Mouse (Mus musculus) neural tube, embryonic 12.5 days (tissue): ENCODE results near the gene Ank3. TPM values are rescaled to one million over a fixed set of nuclear protein-coding genes. Genes with fewer than 3 reads are reported as not detected.
A peak's percentile ranks its signal among the peaks of the same experiment; 100 is the strongest.

Experiments
- ATAC-seq: fragments of 200-750 bp; cut with Nextera tagmentation; 2 replicates; pipeline ENCODE4 v1.8.0; 2017; ENCODE audit warnings: low read depth, mild to moderate bottlenecking, moderate TSS enrichment, moderate library complexity; ENCODE audit not compliant: low FRiP score
- H3K27ac ChIP-seq: fragments of 300-500 bp; sonication (generic); 2 replicates; pipeline ENCODE4 v1.5.1; 2016
- H3K27me3 ChIP-seq: fragments of 300-500 bp; sonication (generic); replicated peaks from 2 replicates; pipeline ENCODE4 v1.6.1; 2016; ENCODE audit warnings: mild to moderate bottlenecking
- H3K36me3 ChIP-seq: fragments of 300-500 bp; sonication (generic); 2 replicates; pipeline ENCODE4 v1.6.1; 2016; ENCODE audit warnings: mild to moderate bottlenecking
- H3K4me1 ChIP-seq: fragments of 300-500 bp; sonication (generic); 2 replicates; pipeline ENCODE4 v1.6.1; 2016
- H3K4me2 ChIP-seq: fragments of 300-500 bp; sonication (generic); replicated peaks from 2 replicates; pipeline ENCODE4 v1.6.1; 2016; ENCODE audit warnings: mild to moderate bottlenecking
- H3K4me3 ChIP-seq: fragments of 300-500 bp; sonication (generic); 2 replicates; pipeline ENCODE4 v1.5.1; 2016
- H3K9ac ChIP-seq: fragments of 300-500 bp; sonication (generic); 2 replicates; pipeline ENCODE4 v1.6.1; 2016; ENCODE audit warnings: mild to moderate bottlenecking
- H3K9me3 ChIP-seq: fragments of 300-500 bp; sonication (generic); 2 replicates; pipeline ENCODE4 v1.6.1; 2016; ENCODE audit warnings: mild to moderate bottlenecking
- WGBS: fragments of 180-500 bp; shearing (Covaris S2); methylation state at CpG from one replicate; pipeline ENCODE4 v1.1.7; 2016; 5-methylcytosine and 5-hydroxymethylcytosine counted together
- polyA plus RNA-seq: library from polyadenylated mRNA; unstranded; fragments of >200 nt; fragmentation: Nextera tagmentation; extraction: Ambion mirVana; gene quantifications from 2 replicates; pipeline ENCODE4 v1.2.1, GENCODE M21; 2016

The Ank3 gene
- polyA plus RNA-seq, 1 experiment from 2014 or later = 95.5 TPM

DNA sequence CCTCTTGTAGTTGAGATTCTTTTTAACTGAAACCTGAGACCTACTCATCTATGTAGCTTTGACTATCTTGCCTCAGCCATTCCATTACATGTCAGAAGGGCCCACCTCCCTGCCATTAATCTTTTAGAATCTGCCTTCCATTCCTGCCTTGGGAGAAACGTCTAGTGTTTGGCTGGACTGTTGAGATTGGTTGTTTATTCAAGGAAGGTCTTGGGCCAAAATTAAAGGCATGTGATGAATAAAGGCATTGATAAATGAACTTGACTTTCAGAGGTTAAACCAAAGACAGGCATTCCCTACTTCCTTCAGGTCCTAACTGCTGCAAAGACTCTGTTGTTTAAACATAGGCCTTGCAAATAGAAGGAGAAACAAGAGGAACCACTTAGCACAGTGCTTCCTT is 271.9 kb downstream of the Ank3 start:
- 34% methylated on average over 1 of the region's 1 CpGs for WGBS
- no peak for ATAC-seq
- H3K9me3 ChIP-seq = no peaks in the 10 kb centered on the region
- no peak overlapping the region for H3K4me3 ChIP-seq
- no peaks in the 10 kb centered on the region for H3K4me1 ChIP-seq
- no peak overlapping the region for H3K4me2 ChIP-seq
- no peaks in the 10 kb centered on the region for H3K36me3 ChIP-seq
- H3K27me3 ChIP-seq = no peaks in the 10 kb centered on the region
- H3K9ac ChIP-seq = no peak overlapping the region
- H3K27ac ChIP-seq = no peak overlapping the region

- ATAC-seq = no peak
- H3K36me3 ChIP-seq = no peaks in the 10 kb centered on the region
- H3K9me3 ChIP-seq = no peaks in the 10 kb centered on the region
- WGBS = 81% methylated on average over 2 of the region's 2 CpGs
- H3K4me3 ChIP-seq = no peak overlapping the region
- no peak overlapping the region for H3K9ac ChIP-seq
- H3K4me1 ChIP-seq = no peaks in the 10 kb centered on the region
- no peaks in the 10 kb centered on the region for H3K27me3 ChIP-seq
- no peak overlapping the region for H3K4me2 ChIP-seq
- H3K27ac ChIP-seq = no peak overlapping the region
Measured at GRCm38 (mm10) chr10:69670959-69671358, 272.4 kb downstream of the Ank3 start.

DNA sequence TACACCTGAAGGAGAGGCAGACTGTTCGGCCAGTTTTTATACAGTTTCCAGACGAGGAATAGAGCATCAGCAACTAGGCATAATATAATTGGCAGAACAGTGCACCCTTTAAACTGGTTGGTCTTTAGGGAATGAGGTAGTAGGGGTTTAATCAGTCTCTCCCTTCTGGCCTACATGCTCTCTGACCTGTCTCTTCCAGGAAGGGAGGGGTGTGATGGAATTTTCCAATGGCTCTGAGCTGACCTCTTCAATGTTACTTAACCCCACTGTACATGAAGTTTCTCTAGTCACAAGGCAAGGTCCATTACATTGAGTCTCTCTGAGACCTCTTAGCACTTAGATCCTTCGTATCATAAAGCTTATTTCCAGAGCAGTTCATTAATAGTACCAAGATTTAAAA is 272.9 kb downstream of the Ank3 start:
- no peaks in the 10 kb centered on the region for H3K4me1 ChIP-seq
- H3K27ac ChIP-seq = no peak overlapping the region
- H3K9ac ChIP-seq = no peak overlapping the region
- WGBS = 83% methylated on average over 3 of the region's 3 CpGs
- ATAC-seq = no peak
- H3K4me2 ChIP-seq = no peak overlapping the region
- no peaks in the 10 kb centered on the region for H3K9me3 ChIP-seq
- H3K4me3 ChIP-seq = no peak overlapping the region
- H3K27me3 ChIP-seq = no peaks in the 10 kb centered on the region
- H3K36me3 ChIP-seq = no peaks in the 10 kb centered on the region

DNA sequence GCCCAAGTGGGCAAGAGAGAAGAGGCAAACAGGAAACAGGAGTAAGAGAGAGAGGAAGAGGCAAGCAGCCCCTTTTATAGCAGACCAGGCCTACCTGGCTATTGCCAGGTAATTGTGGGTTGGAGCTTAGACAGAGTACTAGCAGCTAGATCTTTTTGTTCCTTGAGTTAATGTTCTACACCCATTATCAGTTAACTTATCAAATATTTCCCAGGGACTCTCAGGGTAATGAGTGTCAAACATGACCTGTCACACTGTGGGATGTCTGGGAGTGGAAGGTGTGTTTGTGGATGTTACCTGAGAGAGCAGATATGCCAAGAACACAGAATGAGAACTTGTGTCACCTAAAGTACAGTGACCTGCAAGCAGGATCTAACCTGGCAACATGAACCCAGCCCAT is 274.0 kb downstream of the Ank3 start:
- Histone ChIP-seq H3K4me2 (no peak overlapping the region), H3K27me3 (no peaks in the 10 kb centered on the region), H3K9me3 (no peaks in the 10 kb centered on the region), H3K9ac (no peak overlapping the region), H3K4me1 (no peaks in the 10 kb centered on the region), H3K36me3 (no peaks in the 10 kb centered on the region), H3K4me3 (no peak overlapping the region), H3K27ac (no peak overlapping the region)
- no peak for ATAC-seq

DNA sequence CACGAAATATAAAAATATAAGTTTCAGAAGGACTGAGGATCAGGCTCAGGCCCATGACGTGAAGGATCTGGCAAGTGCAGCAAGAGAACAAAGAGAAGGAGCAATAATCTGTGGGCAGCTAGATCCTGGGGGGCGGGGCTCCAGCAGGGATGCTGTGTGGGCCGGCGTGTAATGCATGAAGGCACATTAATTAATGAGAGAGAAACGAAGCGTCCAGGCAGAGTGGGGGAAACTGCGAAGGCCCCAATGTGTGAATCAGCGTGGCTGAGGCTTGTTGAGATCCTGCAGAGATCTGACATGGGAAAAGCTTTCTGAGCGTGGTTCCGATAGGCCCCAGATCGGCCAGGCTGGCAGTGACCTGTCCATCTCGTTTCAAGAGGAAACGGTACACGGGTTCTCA is 279.7 kb downstream of the Ank3 start:
- Histone ChIP-seq H3K4me1 (no peaks in the 10 kb centered on the region), H3K27me3 (no peaks in the 10 kb centered on the region), H3K27ac (no peak overlapping the region), H3K9ac (no peak overlapping the region), H3K4me2 (no peak overlapping the region), H3K9me3 (no peaks in the 10 kb centered on the region), H3K4me3 (no peak overlapping the region), H3K36me3 (no peaks in the 10 kb centered on the region)
- WGBS = 67% methylated on average over 15 of the region's 15 CpGs
- peak; percentile 68; the same call in 1 of the 2 replicates for ATAC-seq

GRCm38 (mm10) chr10:69686336-69686735 is 287.8 kb downstream of the Ank3 start:
- H3K27ac ChIP-seq = no peak overlapping the region
- no peak overlapping the region for H3K4me3 ChIP-seq
- H3K27me3 ChIP-seq = no peaks in the 10 kb centered on the region
- 97% methylated on average over 1 of the region's 1 CpGs for WGBS
- no peak overlapping the region for H3K9ac ChIP-seq
- no peak for ATAC-seq
- H3K4me1 ChIP-seq = peaks cover 21% of the 10 kb centered on the region
- H3K4me2 ChIP-seq = no peak overlapping the region
- H3K9me3 ChIP-seq = peaks cover 3% of the 10 kb centered on the region; the same call in 1 of the 2 replicates
- H3K36me3 ChIP-seq = no peaks in the 10 kb centered on the region

GRCm38 (mm10) chr10:69689096-69689495 is 290.5 kb downstream of the Ank3 start:
- ATAC-seq = no peak
- H3K9ac ChIP-seq = no peak overlapping the region
- no peak overlapping the region for H3K4me3 ChIP-seq
- 90% methylated on average over 12 of the region's 12 CpGs for WGBS
- no peak overlapping the region for H3K27ac ChIP-seq
- peaks cover 24% of the 10 kb centered on the region for H3K4me1 ChIP-seq
- no peaks in the 10 kb centered on the region for H3K9me3 ChIP-seq
- H3K27me3 ChIP-seq = no peaks in the 10 kb centered on the region
- no peaks in the 10 kb centered on the region for H3K36me3 ChIP-seq
- no peak overlapping the region for H3K4me2 ChIP-seq

DNA sequence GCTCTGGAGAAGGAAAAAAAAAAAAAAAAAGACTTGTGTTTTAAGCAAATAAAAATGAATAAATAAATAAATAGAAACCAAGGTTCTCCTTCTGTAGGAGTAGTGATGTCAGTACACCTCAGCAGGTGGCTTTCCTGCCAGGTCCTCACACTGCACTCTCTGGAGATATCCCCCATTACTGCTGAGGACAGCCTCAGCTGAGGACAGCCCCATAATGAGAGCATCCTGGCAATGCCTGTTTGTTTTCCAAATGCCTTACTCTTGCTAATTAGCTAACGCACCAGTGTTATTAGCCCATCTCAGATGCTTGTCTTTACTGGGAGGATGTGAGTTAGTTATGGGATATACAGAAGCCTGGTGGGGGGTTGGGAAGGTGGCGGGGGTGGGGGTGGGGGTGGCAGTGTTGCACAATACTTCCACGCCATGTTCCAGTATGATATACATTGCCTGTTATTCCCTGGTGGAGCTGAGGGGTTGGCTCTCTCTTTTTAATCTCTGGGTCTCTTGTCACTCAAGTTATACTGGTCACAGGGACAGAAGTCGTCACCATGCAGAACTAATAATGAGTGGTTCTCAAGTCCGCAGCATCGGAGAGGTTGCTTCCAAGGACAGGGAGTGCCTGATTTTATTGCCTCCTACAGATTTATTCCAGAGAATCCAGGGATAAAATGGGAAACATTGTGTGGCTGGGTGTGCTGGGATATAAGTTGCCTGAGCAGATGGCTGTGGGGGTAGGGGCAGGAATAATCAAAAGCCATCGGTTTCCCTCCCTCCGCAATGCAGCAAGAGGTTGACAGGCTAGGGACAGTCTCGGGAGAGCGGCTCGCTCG is 291.8 kb downstream of the Ank3 start:
- Histone ChIP-seq H3K27ac (0 out of 2 replicates have a peak overlapping the region, but pooled peaks have one; percentile 26), H3K4me1 (peaks cover 24% of the 10 kb centered on the region), H3K4me3 (peak overlapping the region; percentile 13; the same call in 1 of the 2 replicates), H3K36me3 (no peaks in the 10 kb centered on the region), H3K27me3 (no peaks in the 10 kb centered on the region), H3K9ac (no peak overlapping the region), H3K4me2 (peak overlapping the region; percentile 52), H3K9me3 (no peaks in the 10 kb centered on the region)
- 13% methylated on average over 12 of the region's 12 CpGs for WGBS
- peak; percentile 74 for ATAC-seq

DNA sequence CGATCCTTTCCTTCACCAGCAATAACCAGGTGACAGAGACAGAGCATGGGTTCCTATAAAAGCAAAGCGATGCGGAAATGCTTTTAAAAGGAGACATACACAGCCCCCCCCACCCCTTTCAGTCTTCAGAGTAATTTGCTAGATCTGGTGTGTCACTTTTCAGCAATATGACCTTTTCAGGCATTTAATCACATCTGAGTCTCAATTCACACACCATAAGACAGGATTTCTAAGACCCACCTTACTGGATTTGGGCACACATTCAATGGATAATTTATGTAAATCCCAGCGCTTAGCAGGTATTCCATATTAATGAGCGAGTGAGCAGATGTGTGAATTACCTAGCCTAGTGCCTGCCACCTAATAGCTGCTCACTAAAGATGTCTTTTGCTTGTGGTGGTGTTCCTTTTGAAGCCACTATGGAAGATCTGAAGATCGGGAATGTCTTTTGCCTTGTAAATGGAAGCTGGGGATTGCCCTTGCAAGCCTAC is 292.4 kb downstream of the Ank3 start:
- peaks cover 24% of the 10 kb centered on the region for H3K4me1 ChIP-seq
- H3K36me3 ChIP-seq = no peaks in the 10 kb centered on the region
- H3K4me3 ChIP-seq = 0 out of 2 replicates have a peak overlapping the region, but pooled peaks have one; percentile 13
- peak; percentile 24; the same call in 1 of the 2 replicates for ATAC-seq
- H3K9me3 ChIP-seq = no peaks in the 10 kb centered on the region
- H3K27me3 ChIP-seq = no peaks in the 10 kb centered on the region
- no peak overlapping the region for H3K9ac ChIP-seq
- 0 out of 2 replicates have a peak overlapping the region, but pooled peaks have one; percentile 26 for H3K27ac ChIP-seq
- 21% methylated on average over 6 of the region's 6 CpGs for WGBS
- H3K4me2 ChIP-seq = peak overlapping the region; percentile 52

GRCm38 (mm10) chr10:69696019-69696418 is 297.4 kb downstream of the Ank3 start:
- no peak for ATAC-seq
- Histone ChIP-seq H3K4me1 (peaks cover 6% of the 10 kb centered on the region), H3K4me3 (no peak overlapping the region), H3K27me3 (no peaks in the 10 kb centered on the region), H3K27ac (no peak overlapping the region), H3K9me3 (no peaks in the 10 kb centered on the region), H3K36me3 (no peaks in the 10 kb centered on the region), H3K4me2 (no peak overlapping the region), H3K9ac (no peak overlapping the region)
- 85% methylated on average over 9 of the region's 9 CpGs for WGBS

DNA sequence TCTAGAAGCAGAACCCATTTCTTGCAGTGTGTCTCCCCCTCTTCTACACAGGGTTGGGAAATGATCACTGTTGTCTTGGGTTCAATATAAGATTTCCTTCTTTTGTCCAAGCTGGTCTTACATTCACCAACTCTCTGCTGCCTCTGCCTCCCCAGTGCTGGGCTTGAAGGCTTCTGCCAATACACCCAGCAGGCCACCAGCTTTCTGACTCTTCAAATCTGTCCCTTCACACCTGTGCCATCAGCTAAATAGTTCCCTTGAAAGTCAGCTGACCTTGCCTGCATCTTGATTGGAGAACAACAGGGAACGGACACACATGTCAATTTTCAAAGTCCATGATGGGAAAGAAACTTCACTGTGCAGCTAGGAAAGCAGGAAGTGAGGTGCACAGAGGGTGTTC is 300.1 kb downstream of the Ank3 start:
- Histone ChIP-seq H3K27me3 (no peaks in the 10 kb centered on the region), H3K9me3 (no peaks in the 10 kb centered on the region), H3K9ac (no peak overlapping the region), H3K4me1 (no peaks in the 10 kb centered on the region), H3K4me3 (no peak overlapping the region), H3K27ac (no peak overlapping the region), H3K4me2 (no peak overlapping the region), H3K36me3 (no peaks in the 10 kb centered on the region)
- WGBS = 85% methylated on average over 1 of the region's 1 CpGs
- ATAC-seq = no peak

DNA sequence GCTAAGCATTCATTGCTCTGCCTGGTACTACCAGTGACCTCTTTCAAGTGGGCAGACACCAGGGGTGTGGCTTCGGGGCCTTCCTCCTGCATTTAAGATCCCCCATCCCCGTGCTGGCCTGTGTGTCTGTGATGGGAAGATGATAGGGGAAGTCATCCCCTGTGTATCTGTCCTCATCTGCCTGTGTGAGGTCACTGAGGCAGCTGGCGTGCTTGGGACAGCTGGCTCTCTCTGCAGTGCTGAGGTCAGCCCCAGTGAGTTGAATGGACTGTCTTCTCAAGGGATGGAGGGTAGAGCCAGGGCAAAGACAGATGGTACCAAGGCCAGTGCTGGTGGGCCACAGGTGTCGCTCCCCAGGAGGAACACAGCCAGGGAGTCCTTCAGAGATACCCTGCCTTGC is 302.7 kb downstream of the Ank3 start:
- Histone ChIP-seq H3K36me3 (no peaks in the 10 kb centered on the region), H3K9me3 (no peaks in the 10 kb centered on the region), H3K9ac (no peak overlapping the region), H3K4me1 (peaks cover 12% of the 10 kb centered on the region), H3K4me3 (no peak overlapping the region), H3K4me2 (no peak overlapping the region), H3K27ac (no peak overlapping the region), H3K27me3 (no peaks in the 10 kb centered on the region)
- WGBS = 43% methylated on average over 4 of the region's 4 CpGs
- no peak for ATAC-seq
